Mouse (Mus musculus) limb, embryonic 14.5 days (tissue): ENCODE measurements at regions not wholly inside any gene's neighbourhood (a gene's known extent, or its start where the extent isn't known, plus 50 kb on each side); places are given as distances from the start of the nearest gene placed in this dataset.

ENCODE experiments used
- ATAC-seq: fragments of 200-750 bp; cut with Nextera tagmentation; 2 replicates; pipeline ENCODE4 v1.8.0; 2017; ENCODE audit warnings: low read depth, moderate number of reproducible peaks, moderate TSS enrichment; ENCODE audit not compliant: low FRiP score
- DNase-seq: peaks from one replicate; pipeline ENCODE4 v3.0.0-alpha.2; 2015; ENCODE audit warnings: low spot score
- H3K27ac ChIP-seq: fragments of 300-500 bp; sonication (generic); replicated peaks from 2 replicates; pipeline ENCODE4 v1.5.1; 2014; ENCODE audit warnings: low read depth, mild to moderate bottlenecking, low read length, moderate library complexity, mixed read lengths
- H3K27me3 ChIP-seq: fragments of 300-500 bp; sonication (generic); 2 replicates; pipeline ENCODE4 v1.6.1; 2014; ENCODE audit warnings: low read length, mixed read lengths; ENCODE audit not compliant: control insufficient read depth, insufficient read depth
- H3K36me3 ChIP-seq: fragments of 300-500 bp; sonication (generic); 2 replicates; pipeline ENCODE4 v1.6.1; 2014; ENCODE audit warnings: mild to moderate bottlenecking, low read length, moderate library complexity, mixed read lengths; ENCODE audit not compliant: control insufficient read depth, insufficient read depth
- H3K4me1 ChIP-seq: fragments of 300-500 bp; sonication (generic); 2 replicates; pipeline ENCODE4 v1.6.1; 2014; ENCODE audit warnings: antibody characterized with exemption, low read length, mixed read lengths; ENCODE audit not compliant: control insufficient read depth, insufficient read depth
- H3K4me2 ChIP-seq: fragments of 300-500 bp; sonication (generic); replicated peaks from 2 replicates; pipeline ENCODE4 v1.6.1; 2014; ENCODE audit warnings: low read depth, mild to moderate bottlenecking, low read length, moderate library complexity; ENCODE audit not compliant: severe bottlenecking
- H3K4me3 ChIP-seq: fragments of 300-500 bp; sonication (generic); replicated peaks from 2 replicates; pipeline ENCODE4 v1.5.1; 2014; ENCODE audit warnings: low read length
- H3K9ac ChIP-seq: fragments of 300-500 bp; sonication (generic); 2 replicates; pipeline ENCODE4 v1.6.1; 2014; ENCODE audit warnings: mild to moderate bottlenecking, low read depth, low read length, moderate library complexity; ENCODE audit not compliant: severe bottlenecking
- H3K9me3 ChIP-seq: fragments of 300-500 bp; sonication (generic); 2 replicates; pipeline ENCODE4 v1.6.1; 2016; ENCODE audit warnings: low read length; ENCODE audit not compliant: control insufficient read depth
- POLR2A ChIP-seq: fragments of 200-500 bp; IDR thresholded peaks from 2 replicates; pipeline ENCODE4 v1.8.0; 2012; ENCODE audit warnings: inconsistent platforms, mild to moderate bottlenecking, moderate library complexity, borderline replicate concordance; ENCODE audit not compliant: insufficient read depth, insufficient read length; ENCODE audit errors: extremely low read depth
- WGBS: fragments of 180-500 bp; shearing (Covaris S2); extraction: QIAGEN DNeasy Blood & Tissue Kit; methylation state at CpG from one replicate; pipeline ENCODE4 v1.1.7; 2014; 5-methylcytosine and 5-hydroxymethylcytosine counted together

DNA sequence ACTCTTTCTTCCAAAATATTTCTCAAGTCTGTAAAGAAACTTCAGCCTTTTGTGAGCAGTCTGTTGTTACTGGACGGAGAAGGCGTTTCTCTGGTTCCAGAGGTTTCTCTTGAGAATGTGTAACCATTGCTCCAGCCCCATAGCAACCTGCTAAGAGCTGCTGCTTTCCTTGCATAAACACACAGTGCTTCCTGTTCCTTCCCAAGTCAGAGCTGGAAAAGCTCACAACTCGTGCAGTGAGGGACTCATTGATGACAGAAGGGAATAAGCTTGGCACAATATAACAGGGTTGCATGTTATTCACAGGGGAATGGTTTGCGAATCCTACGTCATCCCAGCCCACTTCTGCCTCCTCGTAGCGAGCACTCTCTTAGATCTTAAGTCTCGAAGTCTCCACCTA, 70.4 kb downstream of the Fam43a start:
- Histone ChIP-seq H3K4me3 (no peak overlapping the region), H3K4me2 (no peak overlapping the region), H3K36me3 (no peaks in the 10 kb centered on the region), H3K9ac (no peak overlapping the region), H3K9me3 (no peaks in the 10 kb centered on the region), H3K27me3 (no peaks in the 10 kb centered on the region), H3K27ac (no peak overlapping the region), H3K4me1 (no peaks in the 10 kb centered on the region)
- ATAC-seq (no peak), DNase-seq (peak; percentile 12)
- no peak for TF ChIP-seq POLR2A
- 75% methylated on average over 8 of the region's 8 CpGs for WGBS

GRCm38 (mm10) chr16:30671584-30671983, 72.1 kb downstream of the Fam43a start:
- ATAC-seq (no peak), DNase-seq (no peak)
- H3K4me1 ChIP-seq, result no peaks in the 10 kb centered on the region
- H3K4me3 ChIP-seq, result no peak overlapping the region
- H3K4me2 ChIP-seq, result no peak overlapping the region
- no peaks in the 10 kb centered on the region for H3K36me3 ChIP-seq
- H3K9ac ChIP-seq, result no peak overlapping the region
- no peaks in the 10 kb centered on the region for H3K27me3 ChIP-seq
- no peak overlapping the region for H3K27ac ChIP-seq
- TF ChIP-seq POLR2A, result no peak
- WGBS, result 77% methylated on average over 10 of the region's 10 CpGs
- no peaks in the 10 kb centered on the region for H3K9me3 ChIP-seq

DNA sequence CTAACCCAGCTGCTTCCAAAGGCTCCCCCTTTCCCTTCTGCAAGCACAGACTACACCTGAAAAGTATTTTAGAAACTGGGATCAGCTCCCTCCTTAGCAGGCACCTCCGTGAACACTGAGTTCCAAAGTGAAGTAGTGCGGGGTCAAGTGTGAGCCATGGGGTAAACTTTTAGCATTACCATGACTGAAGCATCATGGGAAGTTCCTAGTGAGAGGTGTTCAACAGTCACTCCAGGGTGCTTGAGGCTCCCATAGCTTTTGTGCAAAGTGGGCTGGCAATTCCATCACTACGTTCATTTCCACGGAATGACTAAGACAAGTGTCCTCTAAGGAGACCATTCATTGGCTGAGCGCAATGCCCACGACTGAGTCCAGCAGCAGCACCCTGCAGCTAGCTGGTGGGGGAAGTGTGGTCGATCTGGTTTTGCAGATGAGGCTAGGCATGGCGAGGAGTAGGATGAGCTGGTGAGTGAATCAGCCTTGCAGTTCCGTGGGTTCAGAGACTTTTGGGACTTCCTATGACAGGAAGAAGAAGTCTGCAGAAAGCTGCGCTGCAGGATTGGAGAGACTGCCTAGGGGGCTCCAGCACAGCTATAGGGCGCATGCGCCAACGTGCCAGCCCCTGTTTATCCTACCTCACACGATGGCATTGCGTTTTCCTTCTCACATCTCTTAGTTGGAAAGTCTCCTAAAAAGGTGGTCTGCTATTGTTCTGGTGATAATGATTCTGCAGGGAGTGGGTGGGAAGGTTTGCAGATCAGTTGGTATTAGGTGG, 73.4 kb downstream of the Fam43a start:
- ATAC-seq, result no peak
- DNase-seq, result no peak
- H3K9me3 ChIP-seq, result no peaks in the 10 kb centered on the region
- H3K27ac ChIP-seq, result no peak overlapping the region
- H3K27me3 ChIP-seq, result no peaks in the 10 kb centered on the region
- no peak overlapping the region for H3K4me3 ChIP-seq
- TF ChIP-seq POLR2A, result no peak
- no peaks in the 10 kb centered on the region for H3K36me3 ChIP-seq
- no peak overlapping the region for H3K4me2 ChIP-seq
- no peaks in the 10 kb centered on the region for H3K4me1 ChIP-seq
- H3K9ac ChIP-seq, result no peak overlapping the region
- WGBS, result 68% methylated on average over 15 of the region's 15 CpGs

- DNase-seq (no peak), ATAC-seq (no peak)
- Histone ChIP-seq H3K27ac (no peak overlapping the region), H3K36me3 (no peaks in the 10 kb centered on the region), H3K4me1 (no peaks in the 10 kb centered on the region), H3K4me3 (no peak overlapping the region), H3K9ac (no peak overlapping the region), H3K27me3 (no peaks in the 10 kb centered on the region), H3K9me3 (no peaks in the 10 kb centered on the region), H3K4me2 (no peak overlapping the region)
- no peak for TF ChIP-seq POLR2A
- 75% methylated on average over 15 of the region's 15 CpGs for WGBS
Observed at GRCm38 (mm10) chr16:30673662-30674061, 74.1 kb downstream of the Fam43a start.

DNA sequence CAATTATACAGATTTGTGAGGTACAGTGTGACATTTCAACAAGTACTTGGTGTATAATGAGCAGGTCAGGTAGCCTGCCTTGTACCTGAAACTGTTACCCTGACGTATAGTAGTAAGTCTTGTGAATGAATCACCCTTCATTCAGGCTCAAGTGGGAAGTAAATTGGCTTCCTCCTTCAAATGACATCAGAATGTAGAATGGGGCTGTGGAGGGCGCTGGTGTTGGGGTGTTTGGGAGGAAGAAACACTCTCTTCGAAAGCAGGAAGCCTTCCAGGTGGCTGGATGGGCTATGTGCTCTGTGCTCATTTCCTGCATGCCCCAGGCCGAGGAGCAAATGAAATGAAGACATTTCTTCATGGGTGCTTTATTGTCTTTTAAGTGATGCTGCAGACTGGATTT, 76.3 kb downstream of the Fam43a start:
- WGBS, result 42% methylated on average over 4 of the region's 4 CpGs
- ATAC-seq, result no peak
- Histone ChIP-seq H3K27ac (no peak overlapping the region), H3K9me3 (no peaks in the 10 kb centered on the region), H3K9ac (no peak overlapping the region), H3K4me2 (no peak overlapping the region), H3K27me3 (no peaks in the 10 kb centered on the region), H3K4me1 (no peaks in the 10 kb centered on the region), H3K36me3 (no peaks in the 10 kb centered on the region), H3K4me3 (no peak overlapping the region)
- no peak for TF ChIP-seq POLR2A
- DNase-seq, result no peak
